Mouse (Mus musculus) bone marrow macrophage, adult 2 months (primary cell): ENCODE data around the gene Mapk8.

Experiments
- CTCF ChIP-seq: IDR thresholded peaks from 2 replicates; pipeline ENCODE4 v1.5.1; 2012; ENCODE audit warnings: low read depth, mild to moderate bottlenecking, low read length, moderate library complexity
- POLR2A ChIP-seq: IDR thresholded peaks from 2 replicates; pipeline ENCODE4 v1.6.1; 2012; ENCODE audit warnings: mild to moderate bottlenecking, low read depth, low read length, borderline replicate concordance

- TF ChIP-seq CTCF (no peak), POLR2A (no peak)
These were observed 996 bp downstream of the Mapk8 start for GRCm38 (mm10) chr14:33445962-33446361.
